Mouse (Mus musculus) testis, adult 2 months (tissue): ENCODE measurements around the gene Relb.

Source experiments
- CTCF ChIP-seq: fragments of 200-500 bp; IDR thresholded peaks from 2 replicates; pipeline ENCODE4 v1.5.1; 2012; ENCODE audit warnings: low read depth, mild to moderate bottlenecking, inconsistent platforms, low read length, moderate library complexity; ENCODE audit not compliant: control insufficient read depth, insufficient read depth, insufficient replicate concordance
- POLR2A ChIP-seq: fragments of 200-500 bp; IDR thresholded peaks from 2 replicates; pipeline ENCODE4 v1.6.1; 2012; ENCODE audit warnings: low read depth, mild to moderate bottlenecking, inconsistent platforms, low read length, moderate library complexity; ENCODE audit not compliant: control insufficient read depth

GRCm38 (mm10) chr7:19629361-19629734 lies at the start of gene Relb:
- TF ChIP-seq POLR2A = no peak
- TF ChIP-seq CTCF = no peak
